Mouse (Mus musculus) forebrain, embryonic 11.5 days (tissue): ENCODE results near the gene Opa3. TPM values are rescaled to one million over a fixed set of nuclear protein-coding genes. Genes with fewer than 3 reads are reported as not detected.

ENCODE experiments used
- ATAC-seq: fragments of 200-750 bp; cut with Nextera tagmentation; replicated peaks from 2 replicates; pipeline ENCODE4 v1.8.0; 2017; ENCODE audit warnings: moderate TSS enrichment; ENCODE audit not compliant: low FRiP score
- DNase-seq: peaks from one replicate; pipeline ENCODE4 v3.0.0-alpha.2; 2017; ENCODE audit warnings: low spot score
- H3K27ac ChIP-seq: fragments of 300-500 bp; sonication (generic); 2 replicates; pipeline ENCODE4 v1.5.1; 2014; ENCODE audit warnings: low read depth, low read length
- H3K27me3 ChIP-seq: fragments of 300-500 bp; sonication (generic); 2 replicates; pipeline ENCODE4 v1.6.1; 2014; ENCODE audit warnings: mild to moderate bottlenecking, low read length, mixed read lengths; ENCODE audit not compliant: control insufficient read depth, insufficient read depth
- H3K36me3 ChIP-seq: fragments of 300-500 bp; sonication (generic); 2 replicates; pipeline ENCODE4 v1.6.1; 2014; ENCODE audit warnings: mild to moderate bottlenecking, low read length, moderate library complexity, mixed read lengths; ENCODE audit not compliant: control insufficient read depth, insufficient read depth
- H3K4me1 ChIP-seq: fragments of 300-500 bp; sonication (generic); replicated peaks from 2 replicates; pipeline ENCODE4 v1.6.1; 2014; ENCODE audit warnings: low read length, mixed read lengths; ENCODE audit not compliant: control insufficient read depth, insufficient read depth
- H3K4me2 ChIP-seq: fragments of 300-500 bp; sonication (generic); 2 replicates; pipeline ENCODE4 v1.6.1; 2014; ENCODE audit warnings: low read depth, mild to moderate bottlenecking, low read length, moderate library complexity, mixed read lengths; ENCODE audit not compliant: severe bottlenecking
- H3K4me3 ChIP-seq: fragments of 300-500 bp; sonication (generic); 2 replicates; pipeline ENCODE4 v1.5.1; 2014; ENCODE audit warnings: low read depth, low read length
- H3K9ac ChIP-seq: fragments of 300-500 bp; sonication (generic); 2 replicates; pipeline ENCODE4 v1.6.1; 2014; ENCODE audit warnings: low read length
- H3K9me3 ChIP-seq: fragments of 300-500 bp; sonication (generic); 2 replicates; pipeline ENCODE4 v1.6.1; 2016; ENCODE audit warnings: low read length, mixed read lengths; ENCODE audit not compliant: control insufficient read depth
- WGBS: fragments of 180-500 bp; shearing (Covaris S2); extraction: QIAGEN DNeasy Blood & Tissue Kit; methylation state at CpG from one replicate; pipeline ENCODE4 v1.1.7; 2014; 5-methylcytosine and 5-hydroxymethylcytosine counted together
- polyA plus RNA-seq: library from polyadenylated mRNA; unstranded; fragments of >200 nt; fragmentation: Nextera tagmentation; extraction: Ambion mirVana; gene quantifications from 2 replicates; pipeline ENCODE4 v1.2.1, GENCODE M21; 2014

Opa3 gene
- polyA plus RNA-seq, 1 experiment from 2014 or later, result 54.1 TPM

- DNase-seq (no peak), ATAC-seq (no peak)
- H3K27ac ChIP-seq, result no peak overlapping the region
- no peaks in the 10 kb centered on the region for H3K36me3 ChIP-seq
- no peak overlapping the region for H3K4me3 ChIP-seq
- no peak overlapping the region for H3K9ac ChIP-seq
- H3K4me1 ChIP-seq, result peaks cover 2% of the 10 kb centered on the region; the same call in 1 of the 2 replicates
- H3K9me3 ChIP-seq, result no peaks in the 10 kb centered on the region
- no peak overlapping the region for H3K4me2 ChIP-seq
- 96% methylated on average over 16 of the region's 16 CpGs for WGBS
- no peaks in the 10 kb centered on the region for H3K27me3 ChIP-seq
Observed at GRCm38 (mm10) chr7:19222189-19222588, 5.9 kb upstream of the Opa3 start.

- no peak overlapping the region for H3K9ac ChIP-seq
- H3K4me3 ChIP-seq, result no peak overlapping the region
- no peaks in the 10 kb centered on the region for H3K9me3 ChIP-seq
- no peaks in the 10 kb centered on the region for H3K27me3 ChIP-seq
- H3K36me3 ChIP-seq, result no peaks in the 10 kb centered on the region
- no peak for ATAC-seq
- peaks cover 2% of the 10 kb centered on the region; the same call in 1 of the 2 replicates for H3K4me1 ChIP-seq
- 95% methylated on average over 14 of the region's 14 CpGs for WGBS
- H3K27ac ChIP-seq, result no peak overlapping the region
- no peak overlapping the region for H3K4me2 ChIP-seq
- DNase-seq, result no peak
Observed at GRCm38 (mm10) chr7:19222875-19223274, 5.3 kb upstream of the Opa3 start.

- Histone ChIP-seq H3K9ac (no peak overlapping the region), H3K9me3 (no peaks in the 10 kb centered on the region), H3K4me3 (no peak overlapping the region), H3K4me1 (peaks cover 2% of the 10 kb centered on the region; the same call in 1 of the 2 replicates), H3K4me2 (no peak overlapping the region), H3K27ac (no peak overlapping the region), H3K27me3 (no peaks in the 10 kb centered on the region), H3K36me3 (no peaks in the 10 kb centered on the region)
- no peak for DNase-seq
- WGBS, result 90% methylated on average over 4 of the region's 4 CpGs
- no peak for ATAC-seq
Observed at GRCm38 (mm10) chr7:19224933-19225332, 3.2 kb upstream of the Opa3 start.

GRCm38 (mm10) chr7:19226817-19227797, 1.0 kb upstream of the Opa3 start:
- WGBS, result 20% methylated on average over 20 of the region's 20 CpGs
- Histone ChIP-seq H3K27me3 (no peaks in the 10 kb centered on the region), H3K27ac (peak overlapping the region; percentile 55; the same call in 1 of the 2 replicates), H3K9me3 (no peaks in the 10 kb centered on the region), H3K36me3 (no peaks in the 10 kb centered on the region), H3K4me3 (peak overlapping the region; percentile 60), H3K4me2 (peak overlapping the region; percentile 74), H3K4me1 (peaks cover 2% of the 10 kb centered on the region; the same call in 1 of the 2 replicates), H3K9ac (peak overlapping the region; percentile 60)
- DNase-seq (peak; percentile 71), ATAC-seq (peak; percentile 36)

GRCm38 (mm10) chr7:19228793-19229148, 637 bp downstream of the Opa3 start:
- Histone ChIP-seq H3K27ac (peak overlapping the region; percentile 64), H3K9ac (peak overlapping the region; percentile 69), H3K4me1 (peaks cover 2% of the 10 kb centered on the region; the same call in 1 of the 2 replicates), H3K4me3 (peak overlapping the region; percentile 60), H3K27me3 (no peaks in the 10 kb centered on the region), H3K4me2 (peak overlapping the region; percentile 87), H3K36me3 (no peaks in the 10 kb centered on the region), H3K9me3 (no peaks in the 10 kb centered on the region)
- ATAC-seq (no peak), DNase-seq (no peak)
- under 1% methylated on average over 14 of the region's 14 CpGs for WGBS

- ATAC-seq (no peak), DNase-seq (no peak)
- 49% methylated on average over 5 of the region's 5 CpGs for WGBS
- Histone ChIP-seq H3K9me3 (no peaks in the 10 kb centered on the region), H3K27ac (no peak overlapping the region), H3K36me3 (no peaks in the 10 kb centered on the region), H3K27me3 (no peaks in the 10 kb centered on the region), H3K4me2 (peak overlapping the region; percentile 87), H3K9ac (peak overlapping the region; percentile 69), H3K4me3 (peak overlapping the region; percentile 60), H3K4me1 (peaks cover 2% of the 10 kb centered on the region; the same call in 1 of the 2 replicates)
Observed at GRCm38 (mm10) chr7:19229404-19229803, 1.3 kb downstream of the Opa3 start.

- 96% methylated on average over 2 of the region's 2 CpGs for WGBS
- no peak for DNase-seq
- H3K36me3 ChIP-seq, result no peaks in the 10 kb centered on the region
- peaks cover 2% of the 10 kb centered on the region; the same call in 1 of the 2 replicates for H3K4me1 ChIP-seq
- H3K4me2 ChIP-seq, result no peak overlapping the region
- no peak overlapping the region for H3K27ac ChIP-seq
- no peak overlapping the region for H3K4me3 ChIP-seq
- no peak overlapping the region for H3K9ac ChIP-seq
- no peak for ATAC-seq
- H3K27me3 ChIP-seq, result no peaks in the 10 kb centered on the region
- no peaks in the 10 kb centered on the region for H3K9me3 ChIP-seq
Observed at GRCm38 (mm10) chr7:19230041-19230580, 2.0 kb downstream of the Opa3 start.

GRCm38 (mm10) chr7:19230899-19231298, 2.8 kb downstream of the Opa3 start:
- Histone ChIP-seq H3K9ac (no peak overlapping the region), H3K27ac (no peak overlapping the region), H3K9me3 (no peaks in the 10 kb centered on the region), H3K27me3 (no peaks in the 10 kb centered on the region), H3K4me3 (no peak overlapping the region), H3K4me1 (peaks cover 2% of the 10 kb centered on the region; the same call in 1 of the 2 replicates), H3K4me2 (no peak overlapping the region), H3K36me3 (no peaks in the 10 kb centered on the region)
- WGBS, result 98% methylated on average over 5 of the region's 5 CpGs
- no peak for ATAC-seq
- no peak for DNase-seq
